Mouse (Mus musculus): ENCODE measurements around the gene Utp11. TPM values are rescaled to one million over a fixed set of nuclear protein-coding genes. Genes with fewer than 3 reads are reported as not detected.

The Utp11 gene
- polyA plus RNA-seq, 1 experiment from 2014 or later, result 62.7 TPM

- H3K9me3 ChIP-seq (ENCODE audit: control insufficient read depth, low read length), result no peaks in the 10 kb centered on the region
- no peak for ATAC-seq (ENCODE audit: low read depth)
- peaks cover 91% of the 10 kb centered on the region for H3K27me3 ChIP-seq (replicated peaks; ENCODE audit: control insufficient read depth, insufficient read depth, low read length)
- H3K4me1 ChIP-seq (ENCODE audit: control insufficient read depth, insufficient read depth, low read length), result peaks cover 13% of the 10 kb centered on the region
- H3K27ac ChIP-seq (replicated peaks; ENCODE audit: low read depth, low read length), result no peak overlapping the region
- no peaks in the 10 kb centered on the region for H3K36me3 ChIP-seq (ENCODE audit: control insufficient read depth, insufficient read depth, low read length)
- H3K4me3 ChIP-seq (ENCODE audit: low read depth, low read length), result peak overlapping the region; percentile 61
- DNase-seq (ENCODE audit: low spot score), result peak; percentile 13
- H3K4me2 ChIP-seq (ENCODE audit: low read depth, low read length), result peak overlapping the region; percentile 98
- H3K9ac ChIP-seq (ENCODE audit: low read depth, low read length), result 0 out of 2 replicates have a peak overlapping the region, but pooled peaks have one; percentile 30
- under 1% methylated on average over 31 of the region's 39 CpGs for WGBS
Measured at GRCm38 (mm10) chr4:124658412-124658851, 35.0 kb downstream of the Utp11 start.

DNA sequence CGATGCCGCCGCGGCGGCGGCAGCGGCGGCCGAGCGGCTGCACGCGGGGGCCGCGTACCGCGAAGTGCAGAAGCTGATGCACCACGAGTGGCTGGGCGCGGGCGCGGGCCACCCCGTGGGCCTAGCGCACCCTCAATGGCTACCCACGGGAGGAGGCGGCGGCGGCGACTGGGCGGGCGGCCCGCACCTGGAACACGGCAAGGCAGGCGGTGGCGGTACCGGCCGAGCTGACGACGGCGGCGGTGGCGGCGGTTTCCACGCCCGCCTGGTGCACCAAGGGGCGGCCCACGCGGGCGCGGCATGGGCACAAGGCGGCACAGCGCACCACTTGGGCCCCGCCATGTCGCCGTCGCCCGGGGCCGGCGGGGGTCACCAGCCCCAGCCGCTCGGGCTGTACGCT, 35.6 kb downstream of the Utp11 start:
- H3K9me3 ChIP-seq (ENCODE audit: control insufficient read depth, low read length), result no peaks in the 10 kb centered on the region
- peak; percentile 7 for ATAC-seq (ENCODE audit: low read depth)
- no peak overlapping the region for H3K27ac ChIP-seq (replicated peaks; ENCODE audit: low read depth, low read length)
- peak overlapping the region; percentile 98 for H3K4me2 ChIP-seq (ENCODE audit: low read depth, low read length)
- H3K27me3 ChIP-seq (replicated peaks; ENCODE audit: control insufficient read depth, insufficient read depth, low read length), result peaks cover 87% of the 10 kb centered on the region
- H3K4me3 ChIP-seq (ENCODE audit: low read depth, low read length), result peak overlapping the region; percentile 61
- H3K4me1 ChIP-seq (ENCODE audit: control insufficient read depth, insufficient read depth, low read length), result peaks cover 16% of the 10 kb centered on the region
- H3K9ac ChIP-seq (ENCODE audit: low read depth, low read length), result peak overlapping the region; percentile 30; the same call in 1 of the 2 replicates
- H3K36me3 ChIP-seq (ENCODE audit: control insufficient read depth, insufficient read depth, low read length), result no peaks in the 10 kb centered on the region
- WGBS, result 1% methylated on average over 16 of the region's 61 CpGs
- no peak for DNase-seq (ENCODE audit: low spot score)

DNA sequence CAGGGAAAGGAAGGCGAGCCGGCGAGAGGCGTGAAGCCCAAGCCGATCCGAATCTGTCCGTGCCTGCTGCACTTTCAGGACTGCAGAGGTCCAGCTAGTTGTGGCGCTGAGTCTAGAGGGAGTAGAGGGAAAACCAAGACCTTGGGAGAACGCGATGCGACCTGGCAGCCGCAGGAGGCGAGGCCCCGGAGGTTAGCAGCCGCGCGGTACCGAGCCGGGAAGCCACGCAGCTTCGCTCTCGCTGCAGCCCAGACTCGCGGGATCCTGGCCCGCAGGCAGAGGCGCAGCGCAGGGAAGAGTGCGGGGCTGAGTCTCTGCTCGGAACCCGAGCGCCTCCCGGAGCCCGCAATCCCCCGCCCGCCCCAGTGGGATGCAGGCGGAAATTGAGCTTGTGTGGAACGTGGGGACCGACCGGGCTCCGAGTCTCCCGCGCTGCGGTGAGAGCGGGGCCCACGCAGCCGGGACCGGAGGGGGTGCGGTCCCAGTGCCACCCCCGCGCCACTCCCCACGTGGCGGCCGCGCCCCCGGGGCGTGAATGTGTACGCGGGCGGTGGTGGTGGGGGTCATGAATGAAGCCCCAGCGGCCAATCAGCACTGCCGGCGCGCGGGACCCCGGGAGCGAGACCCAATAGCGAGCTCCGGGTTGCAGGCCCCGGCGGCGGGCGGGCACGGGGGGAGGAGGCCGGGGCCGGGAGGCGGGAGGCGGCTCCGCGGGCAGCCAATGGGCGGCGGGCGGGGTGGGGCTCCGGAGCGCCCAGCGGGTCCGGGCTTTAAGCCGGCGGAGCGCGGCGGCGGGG, 36.3 kb downstream of the Utp11 start:
- Histone ChIP-seq H3K9ac (ENCODE audit: low read depth, low read length) (peak overlapping the region; percentile 55), H3K27me3 (replicated peaks; ENCODE audit: control insufficient read depth, insufficient read depth, low read length) (peaks cover 80% of the 10 kb centered on the region), H3K4me2 (ENCODE audit: low read depth, low read length) (peak overlapping the region; percentile 98), H3K27ac (replicated peaks; ENCODE audit: low read depth, low read length) (no peak overlapping the region), H3K36me3 (ENCODE audit: control insufficient read depth, insufficient read depth, low read length) (no peaks in the 10 kb centered on the region), H3K9me3 (ENCODE audit: control insufficient read depth, low read length) (no peaks in the 10 kb centered on the region), H3K4me1 (ENCODE audit: control insufficient read depth, insufficient read depth, low read length) (peaks cover 16% of the 10 kb centered on the region), H3K4me3 (ENCODE audit: low read depth, low read length) (peak overlapping the region; percentile 61)
- ATAC-seq (ENCODE audit: low read depth) (peak; percentile 96), DNase-seq (ENCODE audit: low spot score) (peak; percentile 95)
- WGBS, result 2% methylated on average over 24 of the region's 92 CpGs

DNA sequence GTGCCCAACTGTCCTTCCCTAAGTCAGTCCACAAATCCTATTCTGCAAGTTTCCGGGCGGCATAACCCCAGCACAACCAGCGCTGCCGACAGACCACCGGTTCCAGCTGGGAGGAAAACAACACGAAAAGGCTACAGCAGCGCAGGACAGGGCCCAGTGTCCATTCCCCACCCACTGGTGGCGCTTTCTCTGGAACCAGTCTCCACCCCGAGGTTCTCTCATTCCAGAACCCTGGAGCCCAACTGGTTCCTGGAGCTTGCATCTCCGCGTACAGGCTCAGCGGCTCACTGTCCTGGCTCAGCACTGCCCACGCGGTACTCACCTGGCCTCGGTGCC, 36.9 kb downstream of the Utp11 start, which contains the start of gene Pou3f1:
Gene Pou3f1, plus strand, starts transcription at position 290 of the 336 bp plus-strand sequence.
- ATAC-seq (ENCODE audit: low read depth) (no peak), DNase-seq (ENCODE audit: low spot score) (no peak)
- Histone ChIP-seq H3K36me3 (ENCODE audit: control insufficient read depth, insufficient read depth, low read length) (no peaks in the 10 kb centered on the region), H3K4me3 (ENCODE audit: low read depth, low read length) (peak within 1 kb of the TSS; percentile 61), H3K27me3 (replicated peaks; ENCODE audit: control insufficient read depth, insufficient read depth, low read length) (peaks cover 74% of the 10 kb centered on the region), H3K27ac (replicated peaks; ENCODE audit: low read depth, low read length) (no peak within 1 kb of the TSS), H3K4me2 (ENCODE audit: low read depth, low read length) (peak within 1 kb of the TSS; percentile 98), H3K9ac (ENCODE audit: low read depth, low read length) (peak within 1 kb of the TSS; percentile 55), H3K9me3 (ENCODE audit: control insufficient read depth, low read length) (no peaks in the 10 kb centered on the region), H3K4me1 (ENCODE audit: control insufficient read depth, insufficient read depth, low read length) (peaks cover 16% of the 10 kb centered on the region)
- 0% methylated on average over 12 of the region's 15 CpGs for WGBS

GRCm38 (mm10) chr4:124652886-124653285, 40.5 kb downstream of the Utp11 start:
- Histone ChIP-seq H3K9me3 (ENCODE audit: control insufficient read depth, low read length) (no peaks in the 10 kb centered on the region), H3K27ac (replicated peaks; ENCODE audit: low read depth, low read length) (no peak overlapping the region), H3K4me2 (ENCODE audit: low read depth, low read length) (no peak overlapping the region), H3K4me3 (ENCODE audit: low read depth, low read length) (no peak overlapping the region), H3K36me3 (ENCODE audit: control insufficient read depth, insufficient read depth, low read length) (no peaks in the 10 kb centered on the region), H3K27me3 (replicated peaks; ENCODE audit: control insufficient read depth, insufficient read depth, low read length) (peaks cover 46% of the 10 kb centered on the region), H3K4me1 (ENCODE audit: control insufficient read depth, insufficient read depth, low read length) (peaks cover 12% of the 10 kb centered on the region), H3K9ac (ENCODE audit: low read depth, low read length) (no peak overlapping the region)
- no peak; the same call in 1 of the 2 replicates for ATAC-seq (ENCODE audit: low read depth)
- 5% methylated on average over 9 of the region's 9 CpGs for WGBS
- DNase-seq (ENCODE audit: low spot score), result peak; percentile 49

DNA sequence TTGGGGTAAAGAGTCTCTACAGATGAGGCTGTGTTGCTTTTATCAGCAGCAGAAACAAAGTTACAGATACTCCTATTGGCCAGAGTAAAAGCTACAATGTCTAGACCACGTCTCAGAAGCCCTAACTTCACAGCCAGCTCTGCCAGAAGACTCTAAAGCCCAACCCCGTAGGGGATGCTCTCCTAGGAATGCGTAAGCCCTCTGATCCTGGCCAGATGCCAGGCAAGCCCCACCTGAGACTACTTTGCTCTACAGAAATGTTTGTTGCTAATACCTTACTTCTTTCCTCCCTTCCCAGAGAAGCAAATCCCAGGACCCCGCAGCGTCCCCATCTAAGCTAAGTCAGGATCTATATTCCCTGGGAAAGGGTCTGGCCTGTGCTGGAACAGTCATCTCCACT, 45.5 kb downstream of the Utp11 start:
- no peak overlapping the region for H3K9ac ChIP-seq (ENCODE audit: low read depth, low read length)
- peaks cover 10% of the 10 kb centered on the region for H3K4me1 ChIP-seq (ENCODE audit: control insufficient read depth, insufficient read depth, low read length)
- peaks cover 7% of the 10 kb centered on the region; the same call in 1 of the 2 replicates for H3K27me3 ChIP-seq (replicated peaks; ENCODE audit: control insufficient read depth, insufficient read depth, low read length)
- peak; percentile 41; the same call in 1 of the 2 replicates for ATAC-seq (ENCODE audit: low read depth)
- WGBS, result 26% methylated on average over 5 of the region's 5 CpGs
- no peaks in the 10 kb centered on the region for H3K9me3 ChIP-seq (ENCODE audit: control insufficient read depth, low read length)
- H3K36me3 ChIP-seq (ENCODE audit: control insufficient read depth, insufficient read depth, low read length), result no peaks in the 10 kb centered on the region
- peak; percentile 66 for DNase-seq (ENCODE audit: low spot score)
- H3K4me3 ChIP-seq (ENCODE audit: low read depth, low read length), result no peak overlapping the region
- H3K27ac ChIP-seq (replicated peaks; ENCODE audit: low read depth, low read length), result no peak overlapping the region
- H3K4me2 ChIP-seq (ENCODE audit: low read depth, low read length), result no peak overlapping the region

- no peak overlapping the region for H3K27ac ChIP-seq (replicated peaks; ENCODE audit: low read depth, low read length)
- H3K4me1 ChIP-seq (ENCODE audit: control insufficient read depth, insufficient read depth, low read length), result peaks cover 9% of the 10 kb centered on the region
- H3K4me3 ChIP-seq (ENCODE audit: low read depth, low read length), result no peak overlapping the region
- 11% methylated on average over 8 of the region's 8 CpGs for WGBS
- peak overlapping the region; percentile 37; the same call in 1 of the 2 replicates for H3K4me2 ChIP-seq (ENCODE audit: low read depth, low read length)
- DNase-seq (ENCODE audit: low spot score), result peak; percentile 10
- peaks cover 7% of the 10 kb centered on the region; the same call in 1 of the 2 replicates for H3K27me3 ChIP-seq (replicated peaks; ENCODE audit: control insufficient read depth, insufficient read depth, low read length)
- H3K9me3 ChIP-seq (ENCODE audit: control insufficient read depth, low read length), result no peaks in the 10 kb centered on the region
- no peak for ATAC-seq (ENCODE audit: low read depth)
- H3K36me3 ChIP-seq (ENCODE audit: control insufficient read depth, insufficient read depth, low read length), result no peaks in the 10 kb centered on the region
- H3K9ac ChIP-seq (ENCODE audit: low read depth, low read length), result no peak overlapping the region
Measured at GRCm38 (mm10) chr4:124646591-124646990, 46.8 kb downstream of the Utp11 start.

DNA sequence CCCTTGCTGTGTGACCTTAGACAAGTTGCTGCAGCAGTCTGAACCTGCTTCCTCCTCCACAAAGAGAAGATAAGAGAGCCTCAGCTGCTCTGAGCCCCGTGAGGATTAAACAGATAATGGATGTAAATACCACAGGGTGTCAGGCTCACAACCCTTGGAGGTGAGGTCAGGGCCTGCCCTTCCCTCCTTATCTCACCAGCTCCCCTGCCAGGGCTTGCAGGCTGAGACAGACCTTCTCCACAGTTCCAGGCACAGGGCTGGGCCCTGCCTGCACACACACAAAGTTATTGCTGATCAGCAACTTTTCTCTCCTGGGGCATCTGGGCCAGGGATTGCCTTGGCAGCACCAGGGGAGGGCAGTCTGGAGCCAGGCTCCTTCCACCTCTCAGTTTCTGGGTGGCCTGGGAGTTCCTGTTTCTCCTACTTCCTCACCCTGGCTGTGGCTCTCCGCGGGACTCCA, 48.4 kb downstream of the Utp11 start:
- Histone ChIP-seq H3K27ac (replicated peaks; ENCODE audit: low read depth, low read length) (no peak overlapping the region), H3K4me3 (ENCODE audit: low read depth, low read length) (no peak overlapping the region), H3K4me2 (ENCODE audit: low read depth, low read length) (no peak overlapping the region), H3K27me3 (replicated peaks; ENCODE audit: control insufficient read depth, insufficient read depth, low read length) (peaks cover 16% of the 10 kb centered on the region), H3K9me3 (ENCODE audit: control insufficient read depth, low read length) (no peaks in the 10 kb centered on the region), H3K9ac (ENCODE audit: low read depth, low read length) (no peak overlapping the region), H3K4me1 (ENCODE audit: control insufficient read depth, insufficient read depth, low read length) (peaks cover 9% of the 10 kb centered on the region), H3K36me3 (ENCODE audit: control insufficient read depth, insufficient read depth, low read length) (no peaks in the 10 kb centered on the region)
- WGBS, result 19% methylated on average over 3 of the region's 3 CpGs
- DNase-seq (ENCODE audit: low spot score) (no peak), ATAC-seq (ENCODE audit: low read depth) (no peak)
